Mouse (Mus musculus) MEL (cell line): ENCODE data around the gene Mcm9.

Source experiments
- CTCF ChIP-seq, 3 experiments: IDR thresholded peaks in 2 of 3; conservative IDR thresholded peaks in 1 of 3; 2 replicates each; pipeline ENCODE4 v1.5.1; 2011 to 2012; ENCODE audit warnings: low read length in 3 of 3, low read depth in 2 of 3, mild to moderate bottlenecking in 2 of 3, improper control_type of control experiment in 1 of 3, inconsistent platforms in 1 of 3, mixed read lengths in 1 of 3, moderate library complexity in 1 of 3; ENCODE audit not compliant: control insufficient read depth in 1 of 3, insufficient read depth in 1 of 3, poor library complexity in 1 of 3, severe bottlenecking in 1 of 3
- MAZ ChIP-seq: IDR thresholded peaks from 2 replicates; pipeline ENCODE4 v1.6.1; 2012; ENCODE audit warnings: low read depth, mild to moderate bottlenecking, inconsistent platforms, low read length, improper control_type of control experiment
- MYB ChIP-seq: IDR thresholded peaks from 2 replicates; pipeline ENCODE4 v1.6.1; 2011; ENCODE audit warnings: mild to moderate bottlenecking, low read depth, low read length, improper control_type of control experiment
- NELFE ChIP-seq: IDR thresholded peaks from 2 replicates; pipeline ENCODE4 v1.6.1; 2011; ENCODE audit warnings: low read depth, low read length, improper control_type of control experiment
- POLR2A ChIP-seq, 2 experiments: IDR thresholded peaks; 2 replicates each; pipeline ENCODE4 v1.6.1; 2011 to 2012; ENCODE audit warnings: low read length in 2 of 2, mild to moderate bottlenecking in 2 of 2, control low read depth in 1 of 2, improper control_type of control experiment in 1 of 2, low read depth in 1 of 2, moderate library complexity in 1 of 2; ENCODE audit not compliant: control insufficient read depth in 1 of 2, insufficient read depth in 1 of 2, poor library complexity in 1 of 2

- TF ChIP-seq POLR2A (IDR thresholded peaks at IDR 0.05; ENCODE audit: control insufficient read depth in 1 of 2, insufficient read depth in 1 of 2, low read depth in 1 of 2, low read length in 2 of 2, poor library complexity in 1 of 2) (no peak), CTCF (IDR thresholded peaks at IDR 0.05 in 2 of 3, conservative IDR thresholded peaks at IDR 0.05 in 1 of 3; ENCODE audit: control insufficient read depth in 1 of 3, insufficient read depth in 1 of 3, low read depth in 2 of 3, low read length in 3 of 3, poor library complexity in 1 of 3, severe bottlenecking in 1 of 3) (peak; percentile 79 to 95 (median 80)), MAZ (no peak), MYB (no peak), NELFE (no peak)
These were observed 102.1 kb downstream of the Mcm9 start for GRCm38 (mm10) chr10:53527838-53528773.
